Comparison of ENCODE assay signal across 11 mouse cellular contexts in the genomic region with DNA sequence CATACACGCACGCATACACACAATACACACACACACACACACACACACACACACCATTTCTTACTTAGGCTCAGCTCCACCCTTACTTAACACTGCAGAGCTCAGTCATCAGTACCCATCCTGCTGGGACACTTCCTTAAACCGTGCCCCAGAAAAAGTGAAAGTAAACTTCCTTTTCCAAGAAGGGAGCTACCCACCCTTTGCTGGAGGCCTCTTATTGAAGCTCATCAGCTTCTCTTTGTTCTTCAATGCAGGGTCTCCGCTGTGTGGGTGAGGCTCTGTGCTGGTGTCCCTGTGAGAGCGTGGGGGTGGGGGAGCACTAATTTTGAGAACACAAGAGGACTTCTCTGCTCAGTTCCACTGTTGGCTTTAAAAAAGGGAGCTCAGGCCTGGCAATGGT.
DNase-seq lines count a peak whose midpoint lies in the region; ATAC-seq and TF ChIP-seq lines count a peak whose summit lies in the region.
"Had no signal": no experiment of that assay in that cellular context is flagged by ENCODE, and none has a peak within 500 bp of the region (broad histone marks: within the 10 kb centered on the region; RNA-seq: fewer than 3 reads in every experiment).

No protein-coding gene starts in this region.

- no peak overlapping the region for H3K4me2 ChIP-seq in hindbrain, embryonic 16.5 days (ENCODE audit: low read length)
- H3K4me2 ChIP-seq in hindbrain, embryonic 14.5 days (replicated peaks), result no peak overlapping the region
- H3K4me2 ChIP-seq in liver, embryonic 12.5 days, result peak overlapping the region; percentile 41; the same call in 1 of the 2 replicates
- no peak overlapping the region for H3K4me2 ChIP-seq in stomach, embryonic 16.5 days (ENCODE audit: low read depth, low read length)

- no peak for TF ChIP-seq RAD21 in MEL (IDR thresholded peaks at IDR 0.05; ENCODE audit: low read depth, low read length)

- H3K27me3 ChIP-seq in hindbrain, embryonic 16.5 days (replicated peaks; ENCODE audit: control insufficient read depth, insufficient read depth, low read length), result no peaks in the 10 kb centered on the region
- H3K27me3 ChIP-seq in hindbrain, embryonic 14.5 days (ENCODE audit: control insufficient read depth, insufficient read depth, low read length), result no peaks in the 10 kb centered on the region
- H3K27me3 ChIP-seq in MEL (ENCODE audit: control insufficient read depth in 1 of 2, insufficient read depth in 2 of 2, low read length in 2 of 2), result no peaks in the 10 kb centered on the region
- H3K27me3 ChIP-seq in liver, embryonic 12.5 days (replicated peaks), result no peaks in the 10 kb centered on the region
- no peaks in the 10 kb centered on the region for H3K27me3 ChIP-seq in stomach, embryonic 16.5 days (ENCODE audit: control insufficient read depth, insufficient read depth, low read length)

- H3K9ac ChIP-seq in hindbrain, embryonic 16.5 days (ENCODE audit: low read depth, low read length), result no peak overlapping the region
- no peak overlapping the region for H3K9ac ChIP-seq in hindbrain, embryonic 14.5 days
- peak overlapping the region; percentile 48 for H3K9ac ChIP-seq in MEL (ENCODE audit: control insufficient read depth, low read depth, low read length, poor library complexity, severe bottlenecking)
- peak overlapping the region; percentile 52; the same call in 1 of the 2 replicates for H3K9ac ChIP-seq in liver, embryonic 12.5 days
- H3K9ac ChIP-seq in stomach, embryonic 16.5 days (ENCODE audit: low read length), result no peak overlapping the region

- TF ChIP-seq EP300 in MEL (IDR thresholded peaks at IDR 0.05; ENCODE audit: low read depth in 1 of 2, low read length in 2 of 2), result no peak

- TF ChIP-seq POLR2A in MEL (IDR thresholded peaks at IDR 0.05; ENCODE audit: control insufficient read depth in 1 of 2, insufficient read depth in 1 of 2, low read depth in 1 of 2, low read length in 2 of 2, poor library complexity in 1 of 2), result peak in 1 of 2 experiments; percentile 32; a peak in 1 of 4 replicates

- H3K9me3 ChIP-seq in hindbrain, embryonic 16.5 days (ENCODE audit: control insufficient read depth, low read length), result no peaks in the 10 kb centered on the region
- no peaks in the 10 kb centered on the region for H3K9me3 ChIP-seq in hindbrain, embryonic 14.5 days (ENCODE audit: control insufficient read depth, low read length)
- H3K9me3 ChIP-seq in MEL (replicated peaks; ENCODE audit: insufficient read depth, low read length), result no peaks in the 10 kb centered on the region
- no peaks in the 10 kb centered on the region for H3K9me3 ChIP-seq in liver, embryonic 12.5 days (replicated peaks)
- no peaks in the 10 kb centered on the region for H3K9me3 ChIP-seq in stomach, embryonic 16.5 days (replicated peaks; ENCODE audit: control insufficient read depth, low read length)

- ATAC-seq in hindbrain, embryonic 16.5 days, result peak; percentile 29; the same call in 1 of the 2 replicates
- ATAC-seq in hindbrain, embryonic 14.5 days (ENCODE audit: low FRiP score), result no peak
- 0 out of 2 replicates have a peak, but pooled peaks have one; percentile 37 for ATAC-seq in liver, embryonic 12.5 days
- ATAC-seq in stomach, embryonic 16.5 days (ENCODE audit: insufficient read depth, low FRiP score), result peak; percentile 50; the same call in 1 of the 2 replicates
- ATAC-seq in megakaryocyte-erythroid progenitor cell, adult 5-6 weeks (replicated peaks; ENCODE audit: low FRiP score, low TSS enrichment, poor library complexity, severe bottlenecking), result no peak

- WGBS in hindbrain, embryonic 16.5 days, result 77% methylated on average over 5 of the region's 5 CpGs
- 71% methylated on average over 5 of the region's 5 CpGs for WGBS in hindbrain, embryonic 14.5 days
- WGBS in liver, embryonic 12.5 days (ENCODE audit: insufficient replicate concordance), result 45% methylated on average over 5 of the region's 5 CpGs
- 67% methylated on average over 5 of the region's 5 CpGs for WGBS in stomach, embryonic 16.5 days

- TF ChIP-seq CTCF in MEL (IDR thresholded peaks at IDR 0.05 in 2 of 3, conservative IDR thresholded peaks at IDR 0.05 in 1 of 3; ENCODE audit: control insufficient read depth in 1 of 3, insufficient read depth in 1 of 3, low read depth in 2 of 3, low read length in 3 of 3, poor library complexity in 1 of 3, severe bottlenecking in 1 of 3), result no peak

- H3K4me1 ChIP-seq in hindbrain, embryonic 16.5 days (ENCODE audit: control insufficient read depth, insufficient read depth, low read depth, low read length), result no peaks in the 10 kb centered on the region
- no peaks in the 10 kb centered on the region for H3K4me1 ChIP-seq in hindbrain, embryonic 14.5 days (replicated peaks; ENCODE audit: control insufficient read depth, insufficient read depth, low read length)
- peaks cover 0 to 14% of the 10 kb centered on the region in 2 experiments; a peak in 2 of 4 replicates for H3K4me1 ChIP-seq in MEL (ENCODE audit: control insufficient read depth in 1 of 2, insufficient read depth in 2 of 2, low read length in 2 of 2)
- H3K4me1 ChIP-seq in liver, embryonic 12.5 days, result peaks cover 25% of the 10 kb centered on the region
- 0 out of 2 replicates have a peak, but pooled peaks cover 2% of the 10 kb centered on the region for H3K4me1 ChIP-seq in stomach, embryonic 16.5 days (ENCODE audit: control insufficient read depth, insufficient read depth, low read length)

- no peak for DNase-seq in hindbrain, embryonic 14.5 days (ENCODE audit: low spot score)
- peak; percentile 88 for DNase-seq in MEL (ENCODE audit: low read depth, low spot score)
- no peak for DNase-seq in cerebellum, postnatal 4 days (ENCODE audit: low spot score in 2 of 2)
- no peak for DNase-seq in layer of hippocampus, adult 18-20 months (ENCODE audit: low spot score in 2 of 2)
- DNase-seq: kidney, postnatal 25 days; midbrain, embryonic 14.5 days; right cerebral cortex, postnatal 14 days had no signal

- H3K27ac ChIP-seq in hindbrain, embryonic 16.5 days (ENCODE audit: low read depth, low read length), result no peak overlapping the region
- no peak overlapping the region for H3K27ac ChIP-seq in hindbrain, embryonic 14.5 days
- peak overlapping the region; percentile 19 for H3K27ac ChIP-seq in MEL (ENCODE audit: control insufficient read depth, low read depth, low read length)
- peak overlapping the region; percentile 30; the same call in 1 of the 2 replicates for H3K27ac ChIP-seq in liver, embryonic 12.5 days
- H3K27ac ChIP-seq in stomach, embryonic 16.5 days (ENCODE audit: low read length), result no peak overlapping the region

- H3K4me3 ChIP-seq in hindbrain, embryonic 16.5 days (ENCODE audit: low read length), result no peak overlapping the region
- no peak overlapping the region for H3K4me3 ChIP-seq in hindbrain, embryonic 14.5 days (replicated peaks; ENCODE audit: low read length)
- peak overlapping the region; percentile 43 to 73 for H3K4me3 ChIP-seq in MEL (ENCODE audit: control insufficient read depth in 1 of 2, insufficient read depth in 1 of 2, low read depth in 2 of 2, low read length in 2 of 2)
- no peak overlapping the region for H3K4me3 ChIP-seq in liver, embryonic 12.5 days
- no peak overlapping the region for H3K4me3 ChIP-seq in stomach, embryonic 16.5 days (replicated peaks; ENCODE audit: low read length)

- H3K36me3 ChIP-seq in hindbrain, embryonic 16.5 days (ENCODE audit: control insufficient read depth, insufficient read depth, low read length), result no peaks in the 10 kb centered on the region
- H3K36me3 ChIP-seq in hindbrain, embryonic 14.5 days (replicated peaks; ENCODE audit: control insufficient read depth, insufficient read depth), result no peaks in the 10 kb centered on the region
- H3K36me3 ChIP-seq in MEL (ENCODE audit: control insufficient read depth in 1 of 2, insufficient read depth in 2 of 2, low read length in 2 of 2), result peaks cover 0 to 3% of the 10 kb centered on the region in 2 experiments; a peak in 1 of 4 replicates
- H3K36me3 ChIP-seq in liver, embryonic 12.5 days, result no peaks in the 10 kb centered on the region
- H3K36me3 ChIP-seq in stomach, embryonic 16.5 days (ENCODE audit: control insufficient read depth, insufficient read depth, low read length), result no peaks in the 10 kb centered on the region

- no peaks in the 10 kb centered on the region for H3K79me2 ChIP-seq in MEL (ENCODE audit: control insufficient read depth, insufficient read depth, low read length, poor library complexity)

TF ChIP-seq in MEL, 35 proteins besides CTCF, POLR2A, EP300 and RAD21 (continues in another document):
- TF ChIP-seq SMC3 (IDR thresholded peaks at IDR 0.05; ENCODE audit: low read depth, low read length) (no peak), CHD1 (IDR thresholded peaks at IDR 0.05; ENCODE audit: low read depth, low read length) (no peak), SIN3A (IDR thresholded peaks at IDR 0.05; ENCODE audit: low read length) (peak; percentile 56; the same call in 1 of the 2 replicates), NRF1 (IDR thresholded peaks at IDR 0.05; ENCODE audit: insufficient read depth, low read depth, low read length, poor library complexity, severe bottlenecking) (no peak), HCFC1 (IDR thresholded peaks at IDR 0.05; ENCODE audit: low read depth, low read length) (no peak; the same call in 1 of the 2 replicates), JUND (IDR thresholded peaks at IDR 0.05; ENCODE audit: low read depth, low read length) (no peak), POLR2AphosphoS5 (IDR thresholded peaks at IDR 0.05; ENCODE audit: borderline replicate concordance, low read depth, low read length) (no peak), ZC3H11A (IDR thresholded peaks at IDR 0.05; ENCODE audit: low read depth, low read length) (no peak; the same call in 1 of the 2 replicates), MAZ (IDR thresholded peaks at IDR 0.05; ENCODE audit: low read depth, low read length) (no peak), MYB (IDR thresholded peaks at IDR 0.05; ENCODE audit: low read depth, low read length) (no peak), TAL1 (IDR thresholded peaks at IDR 0.05; ENCODE audit: low read length) (no peak), KAT2A (conservative IDR thresholded peaks at IDR 0.05; ENCODE audit: low read depth, low read length) (no peak), GATA1 (IDR thresholded peaks at IDR 0.05; ENCODE audit: low read depth, low read length) (no peak), E2F4 (IDR thresholded peaks at IDR 0.05; ENCODE audit: borderline replicate concordance, low read depth, low read length) (no peak), ZMIZ1 (IDR thresholded peaks at IDR 0.05; ENCODE audit: low read depth, low read length) (no peak), UBTF (IDR thresholded peaks at IDR 0.05; ENCODE audit: borderline replicate concordance, insufficient read depth, low read depth, low read length) (no peak), MAX (IDR thresholded peaks at IDR 0.05; ENCODE audit: low read length) (no peak), USF2 (IDR thresholded peaks at IDR 0.05; ENCODE audit: borderline replicate concordance in 1 of 2, insufficient read depth in 1 of 2, low read depth in 1 of 2, low read length in 2 of 2) (no peak), NELFE (IDR thresholded peaks at IDR 0.05; ENCODE audit: low read depth, low read length) (no peak), BHLHE40 (IDR thresholded peaks at IDR 0.05; ENCODE audit: borderline replicate concordance, low read depth, low read length) (0 out of 2 replicates have a peak, but pooled peaks have one; percentile 13), RCOR1 (IDR thresholded peaks at IDR 0.05; ENCODE audit: low read depth, low read length) (no peak)

Comparison
In these comparisons a context has a peak if more than half of its experiments do, and no peak if none do; other contexts are left out.
1. ATAC-seq: peak in hindbrain, embryonic 16.5 days (single experiment), liver, embryonic 12.5 days (single experiment) and stomach, embryonic 16.5 days (single experiment); none in hindbrain, embryonic 14.5 days (single experiment) and megakaryocyte-erythroid progenitor cell, adult 5-6 weeks (single experiment).
2. H3K27ac ChIP-seq: peak in MEL (single experiment) and liver, embryonic 12.5 days (single experiment); none in hindbrain, embryonic 16.5 days (single experiment), hindbrain, embryonic 14.5 days (single experiment) and stomach, embryonic 16.5 days (single experiment).
3. H3K4me3 ChIP-seq: peak in MEL (2 of 2); none in hindbrain, embryonic 16.5 days (single experiment), hindbrain, embryonic 14.5 days (single experiment), liver, embryonic 12.5 days (single experiment) and stomach, embryonic 16.5 days (single experiment).
4. H3K9ac ChIP-seq: peak in MEL (single experiment) and liver, embryonic 12.5 days (single experiment); none in hindbrain, embryonic 16.5 days (single experiment), hindbrain, embryonic 14.5 days (single experiment) and stomach, embryonic 16.5 days (single experiment).